Mouse (Mus musculus) megakaryocyte, embryonic 14.5 days (primary cell): Measurements from ENCODE around the gene P2ry2. TPM values are rescaled to one million over a fixed set of nuclear protein-coding genes. Genes with fewer than 3 reads are reported as not detected.

Experiments used
- H3K27me3 ChIP-seq: replicated peaks from 2 replicates; pipeline ENCODE3; 2012; ENCODE audit warnings: inconsistent platforms
- H3K36me3 ChIP-seq: replicated peaks from 2 replicates; pipeline ENCODE3; 2012; ENCODE audit warnings: low read length, inconsistent platforms, mixed read lengths
- H3K4me1 ChIP-seq: 2 replicates; pipeline ENCODE4 v1.6.1; 2012; ENCODE audit warnings: inconsistent platforms
- H3K4me3 ChIP-seq: replicated peaks from 2 replicates; pipeline ENCODE3; 2012; ENCODE audit warnings: moderate library complexity, mild to moderate bottlenecking, inconsistent platforms
- H3K9me3 ChIP-seq: 2 replicates; pipeline ENCODE4 v1.6.1; 2012; ENCODE audit warnings: inconsistent platforms
- FLI1 ChIP-seq: IDR thresholded peaks from 2 replicates; pipeline ENCODE4 v1.6.1; 2012; ENCODE audit warnings: low read length, inconsistent platforms, mixed read lengths
- GATA1 ChIP-seq: IDR thresholded peaks from 3 replicates; pipeline ENCODE4 v1.6.1; 2012; ENCODE audit warnings: mixed read lengths, low read length, inconsistent platforms, borderline replicate concordance
- polyA plus RNA-seq: library from polyadenylated mRNA; stranded (reverse); fragments of >175 nt; gene quantifications from 2 replicates; pipeline ENCODE4 v1.2.3, GENCODE M21; 2012; ENCODE audit warnings: low replicate concordance; ENCODE audit not compliant: insufficient read depth

The P2ry2 gene
- polyA plus RNA-seq, 1 experiment = 2.4 TPM

- Histone ChIP-seq H3K9me3 (no peaks in the 10 kb centered on the region), H3K4me3 (no peak overlapping the region), H3K4me1 (peaks cover 35% of the 10 kb centered on the region), H3K36me3 (no peaks in the 10 kb centered on the region), H3K27me3 (peaks cover 61% of the 10 kb centered on the region)
- TF ChIP-seq GATA1 (no peak), FLI1 (no peak)
Observed at GRCm38 (mm10) chr7:101048247-101048646, 35.6 kb upstream of the P2ry2 start.

- H3K9me3 ChIP-seq = no peaks in the 10 kb centered on the region
- H3K4me3 ChIP-seq = no peak overlapping the region
- H3K36me3 ChIP-seq = no peaks in the 10 kb centered on the region
- TF ChIP-seq GATA1 = no peak
- no peak for TF ChIP-seq FLI1
- H3K4me1 ChIP-seq = peaks cover 44% of the 10 kb centered on the region
- peaks cover 83% of the 10 kb centered on the region for H3K27me3 ChIP-seq
Observed at GRCm38 (mm10) chr7:101043846-101044541, 31.3 kb upstream of the P2ry2 start.

GRCm38 (mm10) chr7:101041977-101042749, 29.5 kb upstream of the P2ry2 start:
- peaks cover 44% of the 10 kb centered on the region for H3K4me1 ChIP-seq
- peak overlapping the region; percentile 77 for H3K4me3 ChIP-seq
- TF ChIP-seq FLI1 = no peak
- TF ChIP-seq GATA1 = no peak
- H3K9me3 ChIP-seq = no peaks in the 10 kb centered on the region
- H3K27me3 ChIP-seq = peaks cover 73% of the 10 kb centered on the region
- no peaks in the 10 kb centered on the region for H3K36me3 ChIP-seq

- Histone ChIP-seq H3K4me1 (peaks cover 44% of the 10 kb centered on the region), H3K36me3 (no peaks in the 10 kb centered on the region), H3K4me3 (peak overlapping the region; percentile 12), H3K27me3 (peaks cover 75% of the 10 kb centered on the region), H3K9me3 (no peaks in the 10 kb centered on the region)
- TF ChIP-seq GATA1 (no peak), FLI1 (no peak)
Observed at GRCm38 (mm10) chr7:101041544-101041943, 28.9 kb upstream of the P2ry2 start.

GRCm38 (mm10) chr7:101033371-101033770, 20.7 kb upstream of the P2ry2 start:
- Histone ChIP-seq H3K27me3 (peaks cover 63% of the 10 kb centered on the region), H3K4me3 (peak overlapping the region; percentile 24), H3K9me3 (peaks cover 13% of the 10 kb centered on the region), H3K36me3 (no peaks in the 10 kb centered on the region), H3K4me1 (peaks cover 44% of the 10 kb centered on the region)
- no peak for TF ChIP-seq GATA1
- TF ChIP-seq FLI1 = no peak

- Histone ChIP-seq H3K4me3 (no peak overlapping the region), H3K27me3 (peaks cover 57% of the 10 kb centered on the region), H3K4me1 (peaks cover 56% of the 10 kb centered on the region), H3K9me3 (peaks cover 13% of the 10 kb centered on the region), H3K36me3 (no peaks in the 10 kb centered on the region)
- TF ChIP-seq FLI1 (no peak), GATA1 (no peak)
Observed at GRCm38 (mm10) chr7:101031234-101031633, 18.6 kb upstream of the P2ry2 start.

- H3K27me3 ChIP-seq = peaks cover 57% of the 10 kb centered on the region
- TF ChIP-seq GATA1 = no peak
- TF ChIP-seq FLI1 = no peak
- H3K9me3 ChIP-seq = peaks cover 13% of the 10 kb centered on the region
Observed at GRCm38 (mm10) chr7:101030756-101031155, 18.1 kb upstream of the P2ry2 start.

GRCm38 (mm10) chr7:101029446-101029845, 16.8 kb upstream of the P2ry2 start:
- Histone ChIP-seq H3K36me3 (no peaks in the 10 kb centered on the region), H3K4me3 (no peak overlapping the region), H3K4me1 (peaks cover 56% of the 10 kb centered on the region), H3K9me3 (peaks cover 13% of the 10 kb centered on the region), H3K27me3 (peaks cover 53% of the 10 kb centered on the region)
- TF ChIP-seq FLI1 (no peak), GATA1 (no peak)

More at GRCm38 (mm10) chr7:101030756-101031155, 18.1 kb upstream of the P2ry2 start:
- Histone ChIP-seq H3K4me3 (no peak overlapping the region), H3K36me3 (no peaks in the 10 kb centered on the region), H3K4me1 (peaks cover 56% of the 10 kb centered on the region)

GRCm38 (mm10) chr7:101028991-101029390, 16.3 kb upstream of the P2ry2 start:
- H3K4me3 ChIP-seq = no peak overlapping the region
- peaks cover 56% of the 10 kb centered on the region for H3K4me1 ChIP-seq
- peaks cover 51% of the 10 kb centered on the region for H3K27me3 ChIP-seq
- no peak for TF ChIP-seq GATA1
- TF ChIP-seq FLI1 = no peak
- H3K9me3 ChIP-seq = peaks cover 13% of the 10 kb centered on the region
- no peaks in the 10 kb centered on the region for H3K36me3 ChIP-seq

- no peaks in the 10 kb centered on the region for H3K36me3 ChIP-seq
- H3K27me3 ChIP-seq = peaks cover 45% of the 10 kb centered on the region
- TF ChIP-seq GATA1 (no peak), FLI1 (no peak)
- peak overlapping the region; percentile 25 for H3K4me3 ChIP-seq
- H3K4me1 ChIP-seq = peaks cover 52% of the 10 kb centered on the region
- peaks cover 13% of the 10 kb centered on the region for H3K9me3 ChIP-seq
Observed at GRCm38 (mm10) chr7:101028444-101028757, 15.7 kb upstream of the P2ry2 start.
